Mouse (Mus musculus) small intestine, adult 2 months (tissue): ENCODE results near the gene H2afy2.

Experiments used
- CTCF ChIP-seq: fragments of 200-500 bp; IDR thresholded peaks from 2 replicates; pipeline ENCODE4 v1.5.1; 2012; ENCODE audit warnings: low read depth, mild to moderate bottlenecking, control low read depth, inconsistent platforms, low read length, moderate library complexity, mixed read lengths; ENCODE audit not compliant: insufficient replicate concordance, insufficient read length; ENCODE audit errors: extremely low read depth
- POLR2A ChIP-seq: fragments of 200-500 bp; IDR thresholded peaks from 2 replicates; pipeline ENCODE4 v1.6.1; 2012; ENCODE audit warnings: low read depth, mild to moderate bottlenecking, control low read depth, inconsistent platforms, low read length, moderate library complexity

DNA sequence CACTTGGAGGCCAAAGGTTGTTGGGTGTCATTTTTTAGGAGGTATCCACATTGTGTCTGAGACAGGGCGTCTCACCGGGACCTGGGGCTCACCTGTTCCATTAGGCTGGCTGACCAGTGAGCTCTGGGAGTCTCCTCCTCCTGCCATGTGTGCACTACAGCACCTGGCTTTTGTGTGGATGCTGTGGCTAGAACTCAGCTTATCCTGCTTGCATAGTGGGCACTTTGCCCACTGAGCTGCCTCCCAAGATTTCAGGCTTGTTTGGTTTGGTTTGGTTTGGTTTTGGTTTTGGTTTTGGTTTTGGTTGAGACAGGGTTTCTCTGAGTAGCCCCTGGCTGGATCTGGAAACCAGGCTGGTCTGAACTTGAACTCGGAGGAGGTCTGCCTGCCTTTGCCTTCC, 61.7 kb downstream of the H2afy2 start:
- TF ChIP-seq POLR2A: no peak
- no peak for TF ChIP-seq CTCF
